Mouse (Mus musculus) G1E (cell line): ENCODE data around the gene Pum3. TPM values are rescaled to one million over a fixed set of nuclear protein-coding genes. Genes with fewer than 3 reads are reported as not detected.
A peak's percentile ranks its signal among the peaks of the same experiment; 100 is the strongest.

Experiments
- ATAC-seq: 2 replicates; pipeline ENCODE4 v1.8.0; 2016; ENCODE audit warnings: mild to moderate bottlenecking; ENCODE audit not compliant: insufficient number of reproducible peaks, poor library complexity, low FRiP score, severe bottlenecking; ENCODE audit errors: extremely low read depth
- DNase-seq: peaks from one replicate; pipeline ENCODE4 v3.0.0; 2012; ENCODE audit warnings: low spot score
- H3K27me3 ChIP-seq: 2 replicates; pipeline ENCODE4 v1.6.1; 2012; ENCODE audit warnings: mild to moderate bottlenecking, low read length, inconsistent platforms; ENCODE audit not compliant: insufficient read depth
- H3K36me3 ChIP-seq: replicated peaks from 2 replicates; pipeline ENCODE3; 2012; ENCODE audit warnings: mild to moderate bottlenecking, inconsistent platforms
- H3K4me1 ChIP-seq: 2 replicates; pipeline ENCODE4 v1.6.1; 2012; ENCODE audit warnings: low read depth, low read length, inconsistent platforms, mixed read lengths; ENCODE audit not compliant: insufficient read depth
- H3K4me3 ChIP-seq: 2 replicates; pipeline ENCODE4 v1.5.1; 2012; ENCODE audit warnings: low read depth, mild to moderate bottlenecking, inconsistent platforms, low read length, moderate library complexity, mixed read lengths
- H3K9me3 ChIP-seq: replicated peaks from 2 replicates; pipeline ENCODE4 v1.6.1; 2012; ENCODE audit warnings: inconsistent platforms
- CTCF ChIP-seq: IDR thresholded peaks from 2 replicates; pipeline ENCODE4 v1.5.1; 2012; ENCODE audit warnings: low read depth, low read length, inconsistent platforms, mixed read lengths
- GATA1 ChIP-seq: IDR thresholded peaks from 2 replicates; pipeline ENCODE4 v1.6.1; 2012; ENCODE audit warnings: borderline replicate concordance, low read length, inconsistent platforms, mixed read lengths
- GATA2 ChIP-seq: IDR thresholded peaks from 2 replicates; pipeline ENCODE4 v1.6.1; 2012; ENCODE audit warnings: low read depth, low read length, inconsistent platforms, borderline replicate concordance
- POLR2AphosphoS5 ChIP-seq: IDR thresholded peaks from 2 replicates; pipeline ENCODE4 v1.6.1; 2012; ENCODE audit warnings: low read depth, low read length, inconsistent platforms; ENCODE audit not compliant: insufficient replicate concordance
- TAL1 ChIP-seq: conservative IDR thresholded peaks from 2 replicates; pipeline ENCODE4 v1.6.1; 2012; ENCODE audit warnings: low read depth, low read length, inconsistent platforms, mixed read lengths
- polyA plus RNA-seq: library from polyadenylated mRNA; stranded (reverse); fragments of >175 nt; gene quantifications from 2 replicates; pipeline ENCODE4 v1.2.3, GENCODE M21; 2012
- total RNA-seq, 2 experiments: library from RNA; stranded (forward) in 1 of 2; stranded (reverse) in 1 of 2; fragments of 200-1000 nt in 1 of 2; fragments of >200 nt in 1 of 2; fragmentation: Nextera tagmentation in 1 of 2; gene quantifications; 2 replicates each; pipeline ENCODE4 v1.2.3; 2014 to 2017

Gene Pum3
- total RNA-seq (2014; fragmentation: Nextera tagmentation) = 221 and 257 TPM in 2 replicates
- total RNA-seq (2017) = 93.2 and 122 TPM in 2 replicates
- 52.4 and 54.4 TPM in 2 replicates for polyA plus RNA-seq

DNA sequence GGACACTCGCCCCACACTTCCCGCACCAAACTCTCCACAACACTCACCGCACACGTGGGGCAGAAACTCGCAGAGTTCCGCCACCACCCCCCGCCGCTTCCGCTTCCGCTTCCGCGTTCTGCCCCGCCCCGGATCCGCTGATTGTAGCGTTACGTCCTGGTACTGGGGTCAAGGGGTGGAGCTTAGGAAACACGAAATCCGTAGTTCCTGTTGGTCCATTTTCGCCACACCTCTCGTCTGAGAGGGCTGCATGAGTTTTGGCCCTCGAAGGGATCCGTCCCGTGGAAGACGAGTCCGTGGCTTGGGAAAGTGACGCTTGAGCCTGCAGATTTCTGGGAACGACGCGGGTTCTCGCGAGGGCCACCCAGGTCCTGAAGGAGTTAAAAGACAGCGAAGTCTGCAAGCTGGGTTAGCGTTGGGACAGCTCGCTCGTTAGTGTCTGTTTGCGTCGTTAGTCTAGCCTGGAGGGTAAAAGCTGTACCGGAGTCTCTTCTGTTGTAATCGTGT lies at the start of gene Pum3:
Gene Pum3 (minus strand): TSS at position 81 of the 507 bp plus-strand sequence.
- Histone ChIP-seq H3K4me3 (peak within 1 kb of the TSS; percentile 85), H3K4me1 (peaks cover 26% of the 10 kb centered on the region), H3K9me3 (no peaks in the 10 kb centered on the region), H3K36me3 (peaks cover 26% of the 10 kb centered on the region), H3K27me3 (peaks cover 3% of the 10 kb centered on the region; the same call in 1 of the 2 replicates)
- ATAC-seq (peak; percentile 94), DNase-seq (peak; percentile 94)
- TF ChIP-seq POLR2AphosphoS5 (no peak), CTCF (no peak), GATA1 (no peak), TAL1 (no peak), GATA2 (no peak)

DNA sequence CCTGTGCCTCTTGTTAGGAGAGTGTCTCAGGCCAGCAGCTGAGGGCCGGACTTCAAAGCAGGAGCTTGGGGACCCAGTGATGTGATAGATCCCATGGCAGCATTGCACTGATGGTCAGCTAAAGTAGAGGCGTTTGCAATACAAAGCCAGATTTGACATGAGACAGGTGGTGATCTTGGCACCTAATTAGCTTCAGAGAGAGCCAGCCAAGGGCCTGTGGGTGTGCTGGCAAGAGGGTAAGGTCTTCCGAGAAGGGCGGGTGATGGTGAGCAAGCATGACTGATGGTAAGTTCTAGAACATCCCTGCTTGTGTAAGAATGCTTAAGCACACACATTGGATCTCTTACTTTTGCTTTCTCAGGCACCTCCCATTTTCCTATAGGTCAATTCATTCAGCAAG lies 37.1 kb upstream of the Pum3 start:
- H3K4me3 ChIP-seq = no peak overlapping the region
- DNase-seq (no peak), ATAC-seq (no peak)
- peaks cover 7% of the 10 kb centered on the region for H3K27me3 ChIP-seq
- TF ChIP-seq POLR2AphosphoS5 = no peak
- TF ChIP-seq CTCF = no peak
- no peak for TF ChIP-seq GATA2
- no peaks in the 10 kb centered on the region for H3K9me3 ChIP-seq
- no peaks in the 10 kb centered on the region; the same call in 1 of the 2 replicates for H3K4me1 ChIP-seq
- no peaks in the 10 kb centered on the region for H3K36me3 ChIP-seq

DNA sequence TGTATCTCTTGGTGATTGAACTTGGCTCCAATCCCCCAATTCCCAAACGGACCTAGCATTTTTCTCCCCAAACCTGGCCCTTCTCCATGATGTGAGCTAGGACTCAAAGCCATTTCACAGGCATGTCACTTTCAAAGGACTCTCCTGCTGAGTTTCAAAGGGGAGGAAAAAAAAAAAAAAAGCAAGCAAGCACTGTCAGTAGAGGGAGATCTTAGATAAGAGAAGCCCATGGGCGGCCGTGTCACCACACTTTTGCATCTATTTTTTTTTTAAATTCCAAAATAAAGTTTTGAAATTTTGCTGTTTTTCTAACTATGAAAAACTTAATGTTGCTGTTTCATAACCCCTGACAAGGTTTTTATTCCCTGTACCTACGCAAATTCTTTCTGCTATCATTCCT lies 33.0 kb upstream of the Pum3 start:
- ATAC-seq = no peak

GRCm38 (mm10) chr19:27450458-27450857 lies 20.8 kb upstream of the Pum3 start:
- Histone ChIP-seq H3K4me3 (no peak overlapping the region), H3K9me3 (no peaks in the 10 kb centered on the region), H3K4me1 (no peaks in the 10 kb centered on the region), H3K27me3 (peaks cover 9% of the 10 kb centered on the region), H3K36me3 (no peaks in the 10 kb centered on the region)
- ATAC-seq = no peak; the same call in 1 of the 2 replicates
- DNase-seq = peak; percentile 10
- TF ChIP-seq GATA2 (no peak), CTCF (peak; percentile 60)

More for the DNA sequence above, 33.0 kb upstream of the Pum3 start:
- Histone ChIP-seq H3K4me3 (no peak overlapping the region), H3K36me3 (no peaks in the 10 kb centered on the region), H3K9me3 (no peaks in the 10 kb centered on the region), H3K27me3 (peaks cover 12% of the 10 kb centered on the region), H3K4me1 (no peaks in the 10 kb centered on the region; the same call in 1 of the 2 replicates)
- no peak for DNase-seq
- TF ChIP-seq GATA2 = no peak
- TF ChIP-seq GATA1 = no peak
- TF ChIP-seq POLR2AphosphoS5 = no peak
- TF ChIP-seq CTCF = no peak
- TF ChIP-seq TAL1 = no peak

DNA sequence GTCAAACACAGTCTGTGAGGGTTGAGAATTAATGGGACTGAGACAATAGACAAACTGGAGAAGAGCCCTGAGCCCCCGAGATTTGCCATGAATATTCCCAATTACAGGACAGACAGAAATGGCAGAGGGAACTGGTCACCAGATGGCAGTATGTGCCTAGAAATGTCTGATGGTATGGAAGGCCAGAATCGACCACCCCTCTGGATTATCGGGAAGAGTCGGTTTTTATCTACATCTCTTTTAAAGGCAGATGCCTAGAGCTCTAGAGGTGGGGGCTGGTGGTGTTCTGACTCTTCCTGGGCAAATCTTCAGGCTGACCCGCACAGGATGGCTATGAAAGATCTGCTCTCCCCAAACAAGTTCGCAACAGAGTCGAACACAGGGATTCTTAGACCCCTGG lies 17.9 kb upstream of the Pum3 start:
- H3K9me3 ChIP-seq = no peaks in the 10 kb centered on the region
- no peak for DNase-seq
- H3K36me3 ChIP-seq = no peaks in the 10 kb centered on the region
- H3K4me3 ChIP-seq = no peak overlapping the region
- ATAC-seq = no peak
- H3K4me1 ChIP-seq = no peaks in the 10 kb centered on the region
- peaks cover 22% of the 10 kb centered on the region for H3K27me3 ChIP-seq
- TF ChIP-seq GATA1 = no peak

DNA sequence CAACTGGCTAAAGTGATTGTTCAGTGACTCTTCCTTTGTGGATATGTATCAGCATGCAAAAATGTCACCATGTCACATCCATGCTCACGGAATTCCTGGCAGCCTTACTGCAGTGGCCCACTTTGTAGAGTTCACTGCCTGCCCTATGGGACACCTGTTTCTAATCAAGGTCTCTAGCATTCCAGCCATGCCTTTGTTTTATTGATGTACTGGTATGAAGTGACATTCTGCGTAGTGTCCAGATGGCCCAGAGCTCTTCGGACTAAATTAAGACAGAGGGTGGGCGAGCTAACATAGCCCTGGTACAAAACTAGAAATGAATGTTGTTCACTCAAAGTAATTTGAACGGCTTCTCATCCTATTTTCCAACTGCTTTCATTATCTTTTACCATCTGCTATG lies 11.5 kb upstream of the Pum3 start:
- Histone ChIP-seq H3K27me3 (peaks cover 31% of the 10 kb centered on the region), H3K4me1 (no peaks in the 10 kb centered on the region), H3K9me3 (no peaks in the 10 kb centered on the region), H3K36me3 (no peaks in the 10 kb centered on the region), H3K4me3 (no peak overlapping the region)
- DNase-seq (no peak), ATAC-seq (no peak)
- TF ChIP-seq GATA2 (no peak), TAL1 (no peak)

DNA sequence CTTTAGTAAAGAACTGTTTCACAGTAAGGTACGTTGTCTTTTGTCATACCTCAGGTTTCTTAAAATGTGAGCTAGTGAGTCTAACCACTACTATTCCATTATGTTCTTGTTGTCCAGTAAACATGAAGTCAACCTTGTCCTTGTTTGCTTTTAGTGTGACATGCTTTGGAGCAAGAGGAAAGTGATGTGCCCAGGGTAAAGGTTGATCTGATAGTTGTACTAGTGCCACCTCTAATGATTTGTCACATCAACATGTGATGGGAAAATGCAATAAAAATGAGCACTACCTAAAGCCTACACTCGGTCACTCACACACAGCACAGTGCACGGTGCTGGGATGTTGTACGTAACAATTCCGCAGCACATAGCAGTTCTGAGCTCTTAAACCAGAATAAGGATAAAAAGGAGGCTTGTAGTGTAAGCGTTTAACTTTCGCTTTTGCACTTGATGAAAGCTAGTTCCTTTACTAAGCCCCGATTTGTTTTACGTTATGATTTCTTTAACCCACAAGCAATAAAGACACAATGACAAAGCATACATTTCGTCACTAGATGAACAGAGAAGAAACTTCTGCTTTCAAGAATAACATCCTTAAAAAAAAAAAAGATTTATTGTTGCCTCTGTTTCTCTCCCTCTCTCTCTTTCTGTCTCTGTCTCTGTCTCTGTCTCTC lies 8.5 kb upstream of the Pum3 start:
- Histone ChIP-seq H3K4me3 (no peak overlapping the region), H3K4me1 (no peaks in the 10 kb centered on the region), H3K27me3 (peaks cover 29% of the 10 kb centered on the region), H3K9me3 (no peaks in the 10 kb centered on the region), H3K36me3 (no peaks in the 10 kb centered on the region)
- TF ChIP-seq GATA1 (no peak), POLR2AphosphoS5 (no peak), GATA2 (no peak), CTCF (no peak), TAL1 (no peak)
- DNase-seq (no peak), ATAC-seq (no peak)
